In the genomic region with DNA sequence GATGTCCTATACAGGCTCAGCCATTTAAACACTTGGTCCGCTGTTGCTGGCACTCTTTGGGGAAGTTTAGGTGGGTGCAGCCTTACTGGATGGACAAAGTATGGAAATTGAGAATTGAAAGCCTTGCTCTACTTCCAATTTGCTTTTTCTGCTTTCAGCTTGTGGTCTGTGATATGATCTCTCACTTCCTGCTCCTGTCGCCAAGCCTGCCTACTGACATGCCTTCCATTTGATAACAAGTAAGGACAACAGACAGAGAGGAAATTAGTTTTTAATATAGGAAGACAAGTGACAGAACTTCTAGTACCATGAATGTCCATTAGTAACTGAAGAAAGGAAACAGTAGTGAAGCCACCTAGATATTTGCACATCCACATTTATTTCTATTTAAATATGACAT, we compare ENCODE assay signal across 43 mouse cellular contexts. TPM values are rescaled to one million over a fixed set of nuclear protein-coding genes. Genes with fewer than 3 reads are reported as not detected.
"Had no signal": no experiment of that assay in that cellular context is flagged by ENCODE, and none has a peak within 500 bp of the region (broad histone marks: within the 10 kb centered on the region; RNA-seq: fewer than 3 reads in every experiment).

No protein-coding gene starts in this region.

- H3K36me3 ChIP-seq: heart, embryonic 10.5 days; heart, embryonic 12.5 days; hindbrain, embryonic 13.5 days; hindbrain, embryonic 15.5 days; kidney, embryonic 15.5 days; limb, embryonic 13.5 days; limb, embryonic 15.5 days; liver, embryonic 13.5 days had no signal

- H3K27me3 ChIP-seq: heart, embryonic 12.5 days; hindbrain, embryonic 13.5 days; hindbrain, embryonic 15.5 days; limb, embryonic 13.5 days; limb, embryonic 15.5 days; liver, embryonic 13.5 days had no signal

- H3K4me2 ChIP-seq: heart, embryonic 12.5 days; hindbrain, embryonic 13.5 days; hindbrain, embryonic 15.5 days; kidney, embryonic 15.5 days; limb, embryonic 13.5 days; limb, embryonic 15.5 days; liver, embryonic 11.5 days; liver, embryonic 13.5 days had no signal

- H3K27ac ChIP-seq: heart, embryonic 10.5 days; hindbrain, embryonic 13.5 days; hindbrain, embryonic 15.5 days; hindbrain, postnatal 0 days; kidney, embryonic 15.5 days; kidney, postnatal 0 days; limb, embryonic 13.5 days; limb, embryonic 15.5 days; liver, embryonic 13.5 days had no signal

- ATAC-seq: hindbrain, postnatal 0 days; intestine, embryonic 16.5 days had no signal

- H3K4me3 ChIP-seq: heart, embryonic 10.5 days; heart, embryonic 12.5 days; hindbrain, embryonic 13.5 days; hindbrain, embryonic 15.5 days; kidney, embryonic 15.5 days; limb, embryonic 13.5 days; limb, embryonic 15.5 days; liver, embryonic 13.5 days had no signal

- H3K9ac ChIP-seq: heart, embryonic 12.5 days; hindbrain, embryonic 13.5 days; hindbrain, embryonic 15.5 days; kidney, embryonic 15.5 days; limb, embryonic 13.5 days; limb, embryonic 15.5 days; liver, embryonic 13.5 days had no signal

- H3K4me1 ChIP-seq: heart, embryonic 10.5 days; heart, embryonic 12.5 days; hindbrain, embryonic 13.5 days; hindbrain, embryonic 15.5 days; kidney, embryonic 15.5 days; limb, embryonic 13.5 days; limb, embryonic 15.5 days; liver, embryonic 13.5 days had no signal

- H3K9me3 ChIP-seq: heart, embryonic 10.5 days; heart, embryonic 12.5 days; hindbrain, embryonic 13.5 days; hindbrain, embryonic 15.5 days; kidney, embryonic 15.5 days; limb, embryonic 13.5 days; limb, embryonic 15.5 days; liver, embryonic 13.5 days had no signal

- DNase-seq: gastrocnemius, postnatal 14 days; gastrocnemius, postnatal 36 days; heart, adult 18-20 months; heart, postnatal 10 days; kidney, adult 11 months; kidney, adult 2 months; kidney, adult 9 months; kidney, postnatal 14 days; kidney, postnatal 36 days; layer of hippocampus, adult 9-11 months; layer of hippocampus, postnatal 36 days; left cerebral cortex, postnatal 4 days; liver, embryonic 13.5 days had no signal

RNA-seq across cellular contexts. Expression of a gene that starts 32.6 kb away (rescaled TPM):
- total RNA-seq: hematopoietic stem cell, adult 5-6 weeks; layer of hippocampus, adult 18-20 months; layer of hippocampus, adult 8-10 months; layer of hippocampus, postnatal 14 days; layer of hippocampus, postnatal 36 days; left cerebral cortex, adult 18-20 months; left cerebral cortex, postnatal 10 days; left cerebral cortex, postnatal 25 days had no signal
- polyA plus RNA-seq: hindbrain, embryonic 11.5 days; hindbrain, embryonic 15.5 days; hindbrain, postnatal 0 days; intestine, embryonic 14.5 days; kidney, embryonic 15.5 days; kidney, postnatal 0 days; limb, embryonic 11.5 days; liver, embryonic 11.5 days; liver, embryonic 13.5 days had no signal

RNA-seq across cellular contexts. Expression of a gene that starts 32.7 kb away (rescaled TPM):
- total RNA-seq: gastrocnemius, adult 18-20 months; gastrocnemius, adult 8-10 months; gastrocnemius, postnatal 14 days; gastrocnemius, postnatal 36 days; heart, adult 18-20 months; heart, adult 8-10 months; heart, postnatal 10 days; heart, postnatal 25 days; hematopoietic stem cell, adult 5-6 weeks; hindbrain, postnatal 0 days; layer of hippocampus, adult 18-20 months; layer of hippocampus, adult 8-10 months; layer of hippocampus, postnatal 14 days; layer of hippocampus, postnatal 36 days; left cerebral cortex, adult 18-20 months; left cerebral cortex, adult 8-10 months; left cerebral cortex, postnatal 10 days; left cerebral cortex, postnatal 25 days; left cerebral cortex, postnatal 4 days had no signal
- polyA plus RNA-seq: gonadal fat pad, adult 2 months; heart, embryonic 10.5 days; heart, embryonic 12.5 days; heart, embryonic 14.5 days; heart, embryonic 16.5 days; hindbrain, embryonic 11.5 days; hindbrain, embryonic 13.5 days; hindbrain, embryonic 15.5 days; hindbrain, postnatal 0 days; intestine, embryonic 14.5 days; intestine, embryonic 16.5 days; kidney, adult 2 months; kidney, embryonic 15.5 days; kidney, postnatal 0 days; large intestine, adult 2 months; limb, embryonic 11.5 days; limb, embryonic 13.5 days; limb, embryonic 15.5 days; liver, embryonic 11.5 days; liver, embryonic 13.5 days had no signal
